11 mouse cellular contexts compared by ENCODE assay signal in genomic region chr15:25876601-25877161, GRCm38 (mm10). TPM values are rescaled to one million over a fixed set of nuclear protein-coding genes. Genes with fewer than 3 reads are reported as not detected.
A peak's percentile ranks its signal among the peaks of the same experiment; 100 is the strongest.
DNase-seq lines count a peak whose midpoint lies in the region; ATAC-seq and TF ChIP-seq lines count a peak whose summit lies in the region.
"Had no signal": no experiment of that assay in that cellular context is flagged by ENCODE, and none has a peak within 500 bp of the region (broad histone marks: within the 10 kb centered on the region; RNA-seq: fewer than 3 reads in every experiment).

No protein-coding gene starts in this region.

- no peaks in the 10 kb centered on the region for H3K27me3 ChIP-seq in heart, embryonic 12.5 days (replicated peaks)
- H3K27me3 ChIP-seq in C2C12 (ENCODE audit: control insufficient read depth, insufficient read depth, insufficient read length): no peaks in the 10 kb centered on the region
- no peaks in the 10 kb centered on the region for H3K27me3 ChIP-seq in limb, embryonic 12.5 days
- H3K27me3 ChIP-seq: liver, embryonic 15.5 days had no signal

- 46% methylated on average over 15 of the region's 15 CpGs for WGBS in heart, embryonic 12.5 days
- WGBS in limb, embryonic 12.5 days: 51% methylated on average over 15 of the region's 15 CpGs

- H3K4me2 ChIP-seq in heart, embryonic 12.5 days: no peak overlapping the region
- no peak overlapping the region for H3K4me2 ChIP-seq in limb, embryonic 12.5 days
- H3K4me2 ChIP-seq: liver, embryonic 15.5 days had no signal

- no peak for DNase-seq in heart, adult 18-20 months
- DNase-seq in kidney, adult 18-20 months: peak; percentile 80
- no peak for DNase-seq in layer of hippocampus, adult 2 months (ENCODE audit: low spot score in 2 of 2)
- no peak for DNase-seq in cerebellum, adult 9-11 months
- DNase-seq: heart, postnatal 14 days; thymus, postnatal 36 days had no signal

- peak; percentile 57; the same call in 1 of the 2 replicates for ATAC-seq in heart, embryonic 12.5 days (ENCODE audit: insufficient number of reproducible peaks, low FRiP score)
- ATAC-seq in limb, embryonic 12.5 days (ENCODE audit: insufficient number of reproducible peaks, insufficient read depth, low FRiP score, low TSS enrichment, low read depth): 0 out of 2 replicates have a peak, but pooled peaks have one; percentile 14
- ATAC-seq in monocyte, adult 5-6 weeks (replicated peaks; ENCODE audit: insufficient number of reproducible peaks, low FRiP score, low TSS enrichment, poor library complexity, severe bottlenecking): no peak

- peaks cover 15% of the 10 kb centered on the region for H3K4me1 ChIP-seq in heart, embryonic 12.5 days (replicated peaks)
- peaks cover 18% of the 10 kb centered on the region for H3K4me1 ChIP-seq in limb, embryonic 12.5 days (replicated peaks)

- no peak for TF ChIP-seq CTCF in C2C12 (IDR thresholded peaks at IDR 0.05; ENCODE audit: control insufficient read depth, insufficient read depth, insufficient read length)
- TF ChIP-seq CTCF in layer of hippocampus, adult 2 months (conservative IDR thresholded peaks at IDR 0.05): no peak

- H3K9ac ChIP-seq in heart, embryonic 12.5 days: no peak overlapping the region
- no peak overlapping the region for H3K9ac ChIP-seq in limb, embryonic 12.5 days (replicated peaks)
- H3K9ac ChIP-seq: liver, embryonic 15.5 days had no signal

- H3K79me3 ChIP-seq in C2C12 (ENCODE audit: low read depth): peaks cover 3% of the 10 kb centered on the region

- no peaks in the 10 kb centered on the region for H3K9me3 ChIP-seq in heart, embryonic 12.5 days (replicated peaks)
- no peaks in the 10 kb centered on the region for H3K9me3 ChIP-seq in limb, embryonic 12.5 days
- H3K9me3 ChIP-seq: liver, embryonic 15.5 days had no signal

- peaks cover 71% of the 10 kb centered on the region for H3K79me2 ChIP-seq in C2C12 (ENCODE audit: control insufficient read depth, insufficient read depth)

- H3K27ac ChIP-seq in heart, embryonic 12.5 days (ENCODE audit: poor library complexity, severe bottlenecking): no peak overlapping the region
- no peak overlapping the region for H3K27ac ChIP-seq in limb, embryonic 12.5 days
- H3K27ac ChIP-seq in layer of hippocampus, adult 2 months: no peak overlapping the region
- H3K27ac ChIP-seq: liver, embryonic 15.5 days had no signal

- H3K4me3 ChIP-seq in heart, embryonic 12.5 days: no peak overlapping the region
- no peak overlapping the region for H3K4me3 ChIP-seq in C2C12 (ENCODE audit: insufficient read depth, poor library complexity, severe bottlenecking)
- no peak overlapping the region for H3K4me3 ChIP-seq in limb, embryonic 12.5 days (replicated peaks)
- H3K4me3 ChIP-seq in layer of hippocampus, adult 2 months: no peak overlapping the region
- H3K4me3 ChIP-seq: liver, embryonic 15.5 days had no signal

- no peaks in the 10 kb centered on the region for H3K36me3 ChIP-seq in heart, embryonic 12.5 days
- no peaks in the 10 kb centered on the region for H3K36me3 ChIP-seq in C2C12 (ENCODE audit: control insufficient read depth, insufficient read depth)
- H3K36me3 ChIP-seq in limb, embryonic 12.5 days: no peaks in the 10 kb centered on the region
- H3K36me3 ChIP-seq: liver, embryonic 15.5 days had no signal

- no peak overlapping the region for H3ac ChIP-seq in C2C12 (ENCODE audit: control insufficient read depth, insufficient read length, low read depth)

TF ChIP-seq in C2C12, 6 proteins besides CTCF, POLR2A, EP300 and RAD21:
- TF ChIP-seq FOSL1 (IDR thresholded peaks at IDR 0.05; ENCODE audit: insufficient read depth, low read length, poor library complexity, severe bottlenecking): no peak
- peak; percentile 76 for TF ChIP-seq MYOD1 (IDR thresholded peaks at IDR 0.05; ENCODE audit: control insufficient read depth, insufficient read length, low read depth)

RNA-seq across cellular contexts. Expression of gene Retreg1, which starts 33.7 kb away (rescaled TPM):
- polyA plus RNA-seq in heart, embryonic 12.5 days (2016; fragmentation: Nextera tagmentation; extraction: Ambion mirVana): 56.5 and 62.2 TPM in 2 replicates
- 100 to 1,000 TPM; 294 to 314 TPM for total RNA-seq in heart, adult 18-20 months (2021)
- 32.8 TPM for polyA plus RNA-seq in C2C12 (2012; fragmentation: generic; extraction: Trizol)
- polyA plus RNA-seq in limb, embryonic 12.5 days (2016; fragmentation: Nextera tagmentation; extraction: Ambion mirVana): 3.2 and 3.4 TPM in 2 replicates
- total RNA-seq in layer of hippocampus, adult 2 months (2021): 10 to 100 TPM; 27.3 to 28.6 TPM
- total RNA-seq in monocyte, adult 5-6 weeks (2017): 90.8 to 132 TPM (median 114 TPM) in 3 replicates
